Mouse (Mus musculus) MEL (cell line): ENCODE measurements around the gene Foxq1. TPM values are rescaled to one million over a fixed set of nuclear protein-coding genes. Genes with fewer than 3 reads are reported as not detected.

Experiments
- DNase-seq: peaks from one replicate; pipeline ENCODE4 v3.0.0; 2011; ENCODE audit warnings: low read depth, low spot score
- H3K27ac ChIP-seq: 2 replicates; pipeline ENCODE4 v1.5.1; 2012; ENCODE audit warnings: low read depth, mild to moderate bottlenecking, control low read depth, low read length, moderate library complexity; ENCODE audit not compliant: control insufficient read depth
- H3K27me3 ChIP-seq, 2 experiments: fragments of 150-350 bp in 1 of 2; sonication (generic) in 1 of 2; 2 replicates each; pipeline ENCODE4 v1.6.1; 2012; ENCODE audit warnings: low read length in 2 of 2, mild to moderate bottlenecking in 2 of 2, improper control_type of control experiment in 1 of 2, moderate library complexity in 1 of 2; ENCODE audit not compliant: insufficient read depth in 2 of 2, control insufficient read depth in 1 of 2
- H3K36me3 ChIP-seq, 2 experiments: 2 replicates each; pipeline ENCODE4 v1.6.1; 2012 to 2014; ENCODE audit warnings: low read length in 2 of 2, improper control_type of control experiment in 1 of 2, inconsistent platforms in 1 of 2, mild to moderate bottlenecking in 1 of 2; ENCODE audit not compliant: insufficient read depth in 2 of 2, control insufficient read depth in 1 of 2
- H3K4me1 ChIP-seq, 2 experiments: fragments of 150-350 bp in 1 of 2; sonication (generic) in 1 of 2; 2 replicates each; pipeline ENCODE4 v1.6.1; 2012; ENCODE audit warnings: low read length in 2 of 2, improper control_type of control experiment in 1 of 2, mild to moderate bottlenecking in 1 of 2; ENCODE audit not compliant: insufficient read depth in 2 of 2, control insufficient read depth in 1 of 2
- H3K4me3 ChIP-seq, 2 experiments: fragments of 150-350 bp in 1 of 2; sonication (generic) in 1 of 2; 2 replicates each; pipeline ENCODE4 v1.5.1; 2012; ENCODE audit warnings: low read depth in 2 of 2, low read length in 2 of 2, mild to moderate bottlenecking in 2 of 2, moderate library complexity in 2 of 2, control low read depth in 1 of 2, improper control_type of control experiment in 1 of 2; ENCODE audit not compliant: control insufficient read depth in 1 of 2, insufficient read depth in 1 of 2
- H3K79me2 ChIP-seq: 2 replicates; pipeline ENCODE4 v1.6.1; 2012; ENCODE audit warnings: mild to moderate bottlenecking, low read length, moderate library complexity; ENCODE audit not compliant: control insufficient read depth, poor library complexity, insufficient read depth
- H3K9ac ChIP-seq: 2 replicates; pipeline ENCODE4 v1.6.1; 2012; ENCODE audit warnings: low read depth, mild to moderate bottlenecking, control low read depth, low read length, moderate library complexity; ENCODE audit not compliant: control insufficient read depth, poor library complexity, severe bottlenecking
- H3K9me3 ChIP-seq: fragments of 150-350 bp; sonication (generic); replicated peaks from 2 replicates; pipeline ENCODE4 v1.6.1; 2012; ENCODE audit warnings: mild to moderate bottlenecking, low read length, improper control_type of control experiment, moderate library complexity; ENCODE audit not compliant: insufficient read depth
- E2F4 ChIP-seq: IDR thresholded peaks from 2 replicates; pipeline ENCODE4 v1.6.1; 2011; ENCODE audit warnings: low read depth, low read length, improper control_type of control experiment, borderline replicate concordance
- ELF1 ChIP-seq: IDR thresholded peaks from 2 replicates; pipeline ENCODE4 v1.6.1; 2014; ENCODE audit warnings: low read depth, mild to moderate bottlenecking, inconsistent platforms, low read length, improper control_type of control experiment, moderate library complexity
- EP300 ChIP-seq, 2 experiments: IDR thresholded peaks; 2 replicates each; pipeline ENCODE4 v1.6.1; 2011; ENCODE audit warnings: improper control_type of control experiment in 2 of 2, low read length in 2 of 2, low read depth in 1 of 2, mild to moderate bottlenecking in 1 of 2
- ETS1 ChIP-seq: IDR thresholded peaks from 2 replicates; pipeline ENCODE4 v1.6.1; 2012; ENCODE audit warnings: low read depth, mild to moderate bottlenecking, inconsistent platforms, low read length, improper control_type of control experiment, moderate library complexity
- GABPA ChIP-seq: IDR thresholded peaks from 2 replicates; pipeline ENCODE4 v1.6.1; 2012; ENCODE audit warnings: low read depth, mild to moderate bottlenecking, inconsistent platforms, low read length, improper control_type of control experiment, moderate library complexity
- GATA1 ChIP-seq: IDR thresholded peaks from 2 replicates; pipeline ENCODE4 v1.6.1; 2011; ENCODE audit warnings: low read depth, low read length, improper control_type of control experiment
- HCFC1 ChIP-seq: IDR thresholded peaks from 2 replicates; pipeline ENCODE4 v1.6.1; 2012; ENCODE audit warnings: low read depth, mild to moderate bottlenecking, inconsistent platforms, low read length, improper control_type of control experiment, moderate library complexity
- MAX ChIP-seq: IDR thresholded peaks from 2 replicates; pipeline ENCODE4 v1.6.1; 2011; ENCODE audit warnings: low read length, improper control_type of control experiment
- MEF2A ChIP-seq: IDR thresholded peaks from 2 replicates; pipeline ENCODE4 v1.6.1; 2014; ENCODE audit warnings: low read depth, mild to moderate bottlenecking, inconsistent platforms, low read length, improper control_type of control experiment; ENCODE audit not compliant: poor library complexity, insufficient replicate concordance, severe bottlenecking; ENCODE audit errors: extremely low read depth
- MXI1 ChIP-seq: IDR thresholded peaks from 2 replicates; pipeline ENCODE4 v1.6.1; 2011; ENCODE audit warnings: mild to moderate bottlenecking, low read depth, low read length, improper control_type of control experiment
- MYB ChIP-seq: IDR thresholded peaks from 2 replicates; pipeline ENCODE4 v1.6.1; 2011; ENCODE audit warnings: mild to moderate bottlenecking, low read depth, low read length, improper control_type of control experiment
- NRF1 ChIP-seq: IDR thresholded peaks from 2 replicates; pipeline ENCODE4 v1.6.1; 2014; ENCODE audit warnings: low read depth, mild to moderate bottlenecking, inconsistent platforms, low read length, improper control_type of control experiment, moderate library complexity; ENCODE audit not compliant: poor library complexity, insufficient read depth, severe bottlenecking
- POLR2A ChIP-seq, 2 experiments: IDR thresholded peaks; 2 replicates each; pipeline ENCODE4 v1.6.1; 2011 to 2012; ENCODE audit warnings: low read length in 2 of 2, mild to moderate bottlenecking in 2 of 2, control low read depth in 1 of 2, improper control_type of control experiment in 1 of 2, low read depth in 1 of 2, moderate library complexity in 1 of 2; ENCODE audit not compliant: control insufficient read depth in 1 of 2, insufficient read depth in 1 of 2, poor library complexity in 1 of 2
- POLR2AphosphoS5 ChIP-seq: IDR thresholded peaks from 2 replicates; pipeline ENCODE4 v1.6.1; 2012; ENCODE audit warnings: low read depth, borderline replicate concordance, mild to moderate bottlenecking, inconsistent platforms, low read length, moderate library complexity, mixed read lengths
- RCOR1 ChIP-seq: IDR thresholded peaks from 2 replicates; pipeline ENCODE4 v1.6.1; 2012; ENCODE audit warnings: low read depth, mild to moderate bottlenecking, inconsistent platforms, low read length, improper control_type of control experiment
- SIN3A ChIP-seq: IDR thresholded peaks from 2 replicates; pipeline ENCODE4 v1.6.1; 2012; ENCODE audit warnings: low read length, improper control_type of control experiment, inconsistent platforms
- SMC3 ChIP-seq: IDR thresholded peaks from 2 replicates; pipeline ENCODE4 v1.6.1; 2011; ENCODE audit warnings: low read depth, low read length, improper control_type of control experiment
- TAL1 ChIP-seq: IDR thresholded peaks from 2 replicates; pipeline ENCODE4 v1.6.1; 2012; ENCODE audit warnings: mild to moderate bottlenecking, inconsistent platforms, low read length, moderate library complexity, mixed read lengths
- USF1 ChIP-seq: IDR thresholded peaks from 2 replicates; pipeline ENCODE4 v1.6.1; 2014; ENCODE audit warnings: low read depth, mild to moderate bottlenecking, inconsistent platforms, low read length, improper control_type of control experiment, moderate library complexity
- USF2 ChIP-seq, 2 experiments: IDR thresholded peaks; 2 replicates each; pipeline ENCODE4 v1.6.1; 2011 to 2012; ENCODE audit warnings: improper control_type of control experiment in 2 of 2, low read length in 2 of 2, borderline replicate concordance in 1 of 2, inconsistent platforms in 1 of 2, low read depth in 1 of 2, mild to moderate bottlenecking in 1 of 2; ENCODE audit not compliant: insufficient read depth in 1 of 2
- ZNF384 ChIP-seq: IDR thresholded peaks from 2 replicates; pipeline ENCODE4 v1.6.1; 2012; ENCODE audit warnings: low read depth, mild to moderate bottlenecking, inconsistent platforms, low read length, improper control_type of control experiment
- polyA plus RNA-seq, 2 experiments: library from polyadenylated mRNA; stranded (reverse) in 1 of 2; unstranded in 1 of 2; fragments of >175 nt in 1 of 2; fragments of >200 nt in 1 of 2; gene quantifications; 2 replicates each; pipeline versions ENCODE4 v1.2.1 to v1.2.4; 2012; ENCODE audit warnings: low replicate concordance in 2 of 2, low read depth in 1 of 2; ENCODE audit not compliant: insufficient read length in 2 of 2, insufficient read depth in 1 of 2, missing spikeins in 1 of 2
- total RNA-seq: library from RNA; depleted of rRNA; stranded (reverse); fragments of 300-350 nt; gene quantifications from 2 replicates; pipeline ENCODE4 v1.2.3, GENCODE M21; 2012

Gene Foxq1
- total and polyA plus RNA-seq, 3 experiments = not detected

DNA sequence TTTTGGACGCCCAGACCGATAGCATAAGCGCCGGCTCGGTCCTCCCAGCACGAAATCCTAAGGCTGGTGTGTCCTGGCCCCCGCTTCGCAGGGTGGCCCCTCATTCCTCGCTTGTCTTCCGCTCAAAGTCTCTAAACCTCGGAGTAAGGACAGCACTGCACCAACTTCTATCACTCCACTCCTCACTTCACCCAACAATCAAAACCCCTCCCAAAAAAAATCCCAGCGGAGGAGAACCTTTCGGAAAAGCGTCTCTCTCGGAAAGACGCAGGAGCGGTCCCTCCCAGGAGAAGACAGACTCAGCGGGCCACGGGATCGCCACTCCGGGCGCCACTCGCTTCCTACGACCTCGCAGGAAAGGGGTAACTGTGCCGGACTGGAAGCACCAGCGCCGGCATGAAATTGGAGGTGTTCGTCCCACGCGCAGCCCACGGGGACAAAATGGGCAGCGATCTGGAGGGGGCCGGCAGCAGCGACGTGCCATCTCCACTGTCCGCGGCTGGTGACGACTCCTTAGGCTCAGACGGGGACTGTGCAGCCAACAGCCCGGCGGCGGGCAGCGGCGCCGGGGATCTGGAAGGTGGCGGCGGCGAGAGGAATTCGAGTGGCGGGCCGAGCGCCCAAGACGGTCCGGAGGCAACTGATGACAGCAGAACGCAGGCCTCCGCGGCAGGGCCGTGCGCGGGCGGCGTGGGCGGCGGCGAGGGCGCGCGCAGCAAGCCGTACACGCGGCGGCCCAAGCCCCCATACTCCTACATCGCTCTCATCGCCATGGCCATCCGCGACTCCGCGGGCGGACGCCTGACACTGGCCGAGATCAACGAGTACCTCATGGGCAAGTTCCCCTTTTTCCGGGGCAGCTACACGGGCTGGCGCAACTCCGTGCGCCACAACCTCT, 2.8 kb downstream of the Foxq1 start, which contains the start of gene A530084C06Rik:
A530084C06Rik (minus strand) TSS at position 813 of the 898 bp plus-strand sequence.
- DNase-seq = no peak
- no peak within 1 kb of the TSS for H3K27ac ChIP-seq
- no peaks in the 10 kb centered on the region for H3K36me3 ChIP-seq
- no peaks in the 10 kb centered on the region for H3K4me1 ChIP-seq
- no peaks in the 10 kb centered on the region for H3K79me2 ChIP-seq
- no peak within 1 kb of the TSS for H3K9ac ChIP-seq
- no peaks in the 10 kb centered on the region for H3K27me3 ChIP-seq
- TF ChIP-seq ZNF384 (no peak), MYB (no peak), USF2 (IDR thresholded peaks at IDR 0.05; ENCODE audit: borderline replicate concordance in 1 of 2, insufficient read depth in 1 of 2, low read depth in 1 of 2, low read length in 2 of 2) (no peak), POLR2AphosphoS5 (no peak), ELF1 (no peak), SIN3A (no peak), MAX (no peak), NRF1 (no peak), EP300 (IDR thresholded peaks at IDR 0.05; ENCODE audit: low read depth in 1 of 2, low read length in 2 of 2) (no peak), SMC3 (no peak), GABPA (no peak), MXI1 (no peak), HCFC1 (no peak)
- H3K4me3 ChIP-seq = no peak within 1 kb of the TSS
- no peaks in the 10 kb centered on the region for H3K9me3 ChIP-seq

DNA sequence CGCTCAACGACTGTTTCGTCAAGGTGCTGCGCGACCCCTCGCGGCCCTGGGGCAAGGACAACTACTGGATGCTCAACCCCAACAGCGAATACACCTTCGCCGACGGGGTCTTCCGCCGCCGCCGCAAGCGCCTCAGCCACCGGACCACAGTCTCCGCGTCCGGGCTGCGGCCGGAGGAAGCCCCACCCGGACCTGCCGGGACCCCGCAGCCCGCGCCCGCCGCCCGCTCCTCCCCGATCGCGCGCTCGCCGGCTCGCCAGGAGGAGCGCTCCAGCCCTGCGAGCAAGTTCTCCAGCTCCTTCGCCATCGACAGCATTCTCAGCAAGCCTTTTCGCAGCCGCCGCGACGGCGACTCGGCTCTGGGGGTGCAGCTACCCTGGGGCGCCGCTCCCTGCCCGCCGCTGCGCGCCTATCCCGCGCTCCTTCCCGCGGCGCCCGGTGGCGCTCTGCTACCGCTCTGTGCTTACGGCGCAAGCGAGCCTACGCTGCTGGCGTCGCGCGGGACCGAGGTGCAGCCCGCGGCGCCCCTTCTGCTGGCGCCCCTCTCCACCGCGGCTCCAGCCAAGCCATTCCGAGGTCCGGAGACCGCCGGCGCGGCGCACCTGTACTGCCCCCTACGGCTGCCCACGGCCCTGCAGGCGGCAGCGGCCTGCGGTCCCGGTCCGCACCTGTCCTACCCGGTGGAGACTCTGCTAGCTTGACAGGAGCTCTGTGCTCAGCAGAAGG, 3.6 kb downstream of the Foxq1 start:
- no peaks in the 10 kb centered on the region for H3K27me3 ChIP-seq
- TF ChIP-seq RCOR1 (no peak), E2F4 (no peak), MYB (no peak), POLR2A (IDR thresholded peaks at IDR 0.05; ENCODE audit: control insufficient read depth in 1 of 2, insufficient read depth in 1 of 2, low read depth in 1 of 2, low read length in 2 of 2, poor library complexity in 1 of 2) (no peak), USF1 (no peak), GABPA (no peak), ZNF384 (no peak), EP300 (IDR thresholded peaks at IDR 0.05; ENCODE audit: low read depth in 1 of 2, low read length in 2 of 2) (no peak), ETS1 (no peak), USF2 (IDR thresholded peaks at IDR 0.05; ENCODE audit: borderline replicate concordance in 1 of 2, insufficient read depth in 1 of 2, low read depth in 1 of 2, low read length in 2 of 2) (no peak), MEF2A (no peak), TAL1 (no peak), GATA1 (no peak), ELF1 (no peak), POLR2AphosphoS5 (no peak)
- no peaks in the 10 kb centered on the region for H3K4me1 ChIP-seq
- no peaks in the 10 kb centered on the region for H3K9me3 ChIP-seq
- no peaks in the 10 kb centered on the region for H3K36me3 ChIP-seq
- no peak overlapping the region for H3K27ac ChIP-seq
- no peaks in the 10 kb centered on the region for H3K79me2 ChIP-seq
- no peak overlapping the region for H3K9ac ChIP-seq
- DNase-seq = no peak
- H3K4me3 ChIP-seq = no peak overlapping the region
